Mouse (Mus musculus) neural tube, embryonic 13.5 days (tissue): ENCODE results near the gene Khk. TPM values are rescaled to one million over a fixed set of nuclear protein-coding genes. Genes with fewer than 3 reads are reported as not detected.
A peak's percentile ranks its signal among the peaks of the same experiment; 100 is the strongest.

ENCODE experiments used
- ATAC-seq: fragments of 200-750 bp; cut with Nextera tagmentation; 2 replicates; pipeline ENCODE4 v1.8.0; 2017; ENCODE audit warnings: low read depth, mild to moderate bottlenecking, moderate TSS enrichment, moderate library complexity
- H3K27ac ChIP-seq: fragments of 300-500 bp; sonication (generic); replicated peaks from 2 replicates; pipeline ENCODE4 v1.5.1; 2015; ENCODE audit warnings: moderate library complexity, mild to moderate bottlenecking, inconsistent platforms
- H3K27me3 ChIP-seq: fragments of 300-500 bp; sonication (generic); 2 replicates; pipeline ENCODE4 v1.6.1; 2015; ENCODE audit warnings: mild to moderate bottlenecking, inconsistent platforms
- H3K36me3 ChIP-seq: fragments of 300-500 bp; sonication (generic); 2 replicates; pipeline ENCODE4 v1.6.1; 2015; ENCODE audit warnings: mild to moderate bottlenecking, inconsistent platforms
- H3K4me1 ChIP-seq: fragments of 300-500 bp; sonication (generic); replicated peaks from 2 replicates; pipeline ENCODE4 v1.6.1; 2015; ENCODE audit warnings: inconsistent platforms
- H3K4me2 ChIP-seq: fragments of 300-500 bp; sonication (generic); 2 replicates; pipeline ENCODE4 v1.6.1; 2015; ENCODE audit warnings: inconsistent platforms, mild to moderate bottlenecking, moderate library complexity
- H3K4me3 ChIP-seq: fragments of 300-500 bp; sonication (generic); 2 replicates; pipeline ENCODE4 v1.5.1; 2015; ENCODE audit warnings: mild to moderate bottlenecking, inconsistent platforms
- H3K9ac ChIP-seq: fragments of 300-500 bp; sonication (generic); 2 replicates; pipeline ENCODE4 v1.6.1; 2015; ENCODE audit warnings: moderate library complexity, mild to moderate bottlenecking, inconsistent platforms
- H3K9me3 ChIP-seq: fragments of 300-500 bp; sonication (generic); 2 replicates; pipeline ENCODE4 v1.6.1; 2016; ENCODE audit warnings: inconsistent platforms
- WGBS: fragments of 180-500 bp; shearing (Covaris S2); methylation state at CpG from one replicate; pipeline ENCODE4 v1.1.7; 2015; 5-methylcytosine and 5-hydroxymethylcytosine counted together
- polyA plus RNA-seq: library from polyadenylated mRNA; unstranded; fragments of >200 nt; fragmentation: Nextera tagmentation; extraction: Ambion mirVana; gene quantifications from 2 replicates; pipeline ENCODE4 v1.2.1, GENCODE M21; 2015

The Khk gene
- polyA plus RNA-seq, 1 experiment from 2014 or later: 11.4 TPM

GRCm38 (mm10) chr5:30889088-30889754 is 32.0 kb upstream of the Khk start:
- Histone ChIP-seq H3K4me2 (peak overlapping the region; percentile 77), H3K27me3 (no peaks in the 10 kb centered on the region), H3K9me3 (no peaks in the 10 kb centered on the region), H3K9ac (peak overlapping the region; percentile 91), H3K36me3 (peaks cover 37% of the 10 kb centered on the region), H3K4me3 (peak overlapping the region; percentile 84), H3K27ac (peak overlapping the region; percentile 98), H3K4me1 (peaks cover 25% of the 10 kb centered on the region)
- peak; percentile 13 for ATAC-seq
- WGBS: under 1% methylated on average over 42 of the region's 42 CpGs

DNA sequence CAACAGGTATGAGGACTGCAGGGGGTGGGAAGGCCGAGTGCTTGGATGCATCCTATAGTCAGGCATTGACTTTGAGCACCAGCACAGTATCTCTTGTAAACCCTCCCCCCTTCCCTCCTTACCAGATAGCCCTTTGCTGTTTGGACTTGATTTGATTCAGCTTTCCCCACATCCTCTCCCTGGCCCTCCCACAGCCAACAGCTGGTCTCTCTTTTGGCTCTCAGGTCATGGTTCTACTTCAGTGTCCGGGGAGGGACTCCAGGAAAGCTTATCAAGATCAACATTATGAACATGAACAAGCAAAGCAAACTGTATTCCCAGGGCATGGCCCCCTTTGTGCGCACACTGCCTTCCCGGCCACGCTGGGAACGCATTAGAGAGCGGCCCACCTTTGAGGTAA is 30.9 kb upstream of the Khk start:
- no peak for ATAC-seq
- H3K36me3 ChIP-seq: peaks cover 49% of the 10 kb centered on the region
- peak overlapping the region; percentile 91 for H3K9ac ChIP-seq
- H3K4me1 ChIP-seq: peaks cover 25% of the 10 kb centered on the region
- H3K4me2 ChIP-seq: peak overlapping the region; percentile 77
- no peaks in the 10 kb centered on the region for H3K9me3 ChIP-seq
- H3K27ac ChIP-seq: no peak overlapping the region
- H3K27me3 ChIP-seq: no peaks in the 10 kb centered on the region
- peak overlapping the region; percentile 84 for H3K4me3 ChIP-seq
- WGBS: 84% methylated on average over 7 of the region's 7 CpGs

GRCm38 (mm10) chr5:30901860-30902259 is 19.4 kb upstream of the Khk start:
- Histone ChIP-seq H3K27me3 (no peaks in the 10 kb centered on the region), H3K9me3 (no peaks in the 10 kb centered on the region), H3K4me3 (no peak overlapping the region), H3K4me2 (no peak overlapping the region), H3K27ac (no peak overlapping the region), H3K4me1 (peaks cover 18% of the 10 kb centered on the region), H3K36me3 (peaks cover 78% of the 10 kb centered on the region), H3K9ac (no peak overlapping the region)
- ATAC-seq: no peak
- 90% methylated on average over 5 of the region's 5 CpGs for WGBS

DNA sequence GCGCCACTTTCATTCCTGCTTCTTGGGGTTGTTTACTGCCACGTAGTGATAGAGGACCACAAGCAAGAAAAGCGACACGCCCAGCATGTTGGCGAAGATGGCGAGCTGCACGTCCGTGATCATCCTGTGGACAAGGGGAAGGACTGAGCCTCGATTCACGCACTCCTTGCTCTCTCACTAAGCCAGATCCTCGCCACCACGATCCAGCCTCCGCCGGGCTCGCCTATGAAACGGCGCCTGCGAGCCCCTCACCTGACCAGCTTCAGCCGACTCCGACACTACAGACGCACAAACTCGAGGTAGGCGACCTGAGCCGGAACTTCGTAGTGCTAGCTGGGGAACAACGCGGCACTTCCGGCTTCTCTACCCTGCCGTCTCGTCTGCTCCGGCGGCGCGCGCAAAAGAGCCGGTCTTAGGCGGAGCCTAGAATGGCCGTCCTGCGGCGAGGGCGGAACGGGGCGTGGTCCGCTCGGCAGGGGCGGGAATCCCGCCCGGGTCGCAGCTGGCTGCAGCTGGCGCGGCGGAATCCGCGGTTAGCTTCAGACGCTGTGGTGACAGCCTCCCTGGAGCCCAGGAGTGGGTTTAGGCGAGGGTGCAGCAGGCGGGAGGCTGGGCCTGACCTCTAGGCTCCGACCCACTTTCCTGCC is 13.7 kb upstream of the Khk start, which contains the start of gene Ost4:
Ost4 (minus strand) TSS at position 376 of the 647 bp plus-strand sequence.
- Histone ChIP-seq H3K9me3 (no peaks in the 10 kb centered on the region), H3K4me2 (peak within 1 kb of the TSS; percentile 98), H3K9ac (peak within 1 kb of the TSS; percentile 81), H3K27ac (peak within 1 kb of the TSS; percentile 87), H3K27me3 (no peaks in the 10 kb centered on the region), H3K4me3 (peak within 1 kb of the TSS; percentile 79), H3K36me3 (peaks cover 37% of the 10 kb centered on the region), H3K4me1 (peaks cover 39% of the 10 kb centered on the region)
- under 1% methylated on average over 58 of the region's 58 CpGs for WGBS
- ATAC-seq: peak; percentile 95

GRCm38 (mm10) chr5:30908426-30909299 is 12.6 kb upstream of the Khk start:
- H3K4me3 ChIP-seq: peak overlapping the region; percentile 79
- ATAC-seq: no peak; the same call in 1 of the 2 replicates
- peaks cover 50% of the 10 kb centered on the region for H3K4me1 ChIP-seq
- peak overlapping the region; percentile 81 for H3K9ac ChIP-seq
- H3K36me3 ChIP-seq: peaks cover 26% of the 10 kb centered on the region
- peak overlapping the region; percentile 87 for H3K27ac ChIP-seq
- H3K4me2 ChIP-seq: peak overlapping the region; percentile 98
- no peaks in the 10 kb centered on the region for H3K9me3 ChIP-seq
- 47% methylated on average over 13 of the region's 13 CpGs for WGBS
- no peaks in the 10 kb centered on the region for H3K27me3 ChIP-seq

DNA sequence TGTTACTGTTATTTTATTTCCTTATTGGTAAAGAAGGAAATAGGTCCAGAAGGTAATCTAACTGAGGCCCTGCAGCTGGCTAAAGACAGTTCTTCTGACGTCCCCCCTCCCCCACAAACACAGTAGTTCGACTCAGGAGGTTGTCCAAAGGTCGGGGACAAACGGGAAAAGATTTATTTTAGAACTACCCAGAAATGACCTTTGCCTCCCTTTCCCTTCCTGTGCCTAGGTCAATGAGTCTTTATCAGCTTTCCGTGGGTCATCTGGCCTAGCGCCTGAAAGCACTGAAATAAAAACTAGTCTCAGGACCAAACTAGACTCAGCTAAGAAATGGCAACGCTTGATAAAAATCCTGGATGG is 12.0 kb upstream of the Khk start:
- Histone ChIP-seq H3K9ac (0 out of 2 replicates have a peak overlapping the region, but pooled peaks have one; percentile 22), H3K4me2 (no peak overlapping the region), H3K27ac (peak overlapping the region; percentile 87; the same call in 1 of the 2 replicates), H3K36me3 (peaks cover 20% of the 10 kb centered on the region), H3K4me3 (no peak overlapping the region), H3K27me3 (no peaks in the 10 kb centered on the region), H3K4me1 (peaks cover 57% of the 10 kb centered on the region), H3K9me3 (no peaks in the 10 kb centered on the region)
- 40% methylated on average over 7 of the region's 7 CpGs for WGBS
- ATAC-seq: no peak

GRCm38 (mm10) chr5:30909863-30910262 is 11.4 kb upstream of the Khk start:
- peaks cover 62% of the 10 kb centered on the region for H3K4me1 ChIP-seq
- WGBS: 83% methylated on average over 7 of the region's 7 CpGs
- no peak overlapping the region for H3K9ac ChIP-seq
- no peak overlapping the region for H3K4me3 ChIP-seq
- H3K9me3 ChIP-seq: no peaks in the 10 kb centered on the region
- ATAC-seq: no peak
- H3K36me3 ChIP-seq: peaks cover 14% of the 10 kb centered on the region
- no peaks in the 10 kb centered on the region for H3K27me3 ChIP-seq
- no peak overlapping the region for H3K27ac ChIP-seq
- H3K4me2 ChIP-seq: no peak overlapping the region

DNA sequence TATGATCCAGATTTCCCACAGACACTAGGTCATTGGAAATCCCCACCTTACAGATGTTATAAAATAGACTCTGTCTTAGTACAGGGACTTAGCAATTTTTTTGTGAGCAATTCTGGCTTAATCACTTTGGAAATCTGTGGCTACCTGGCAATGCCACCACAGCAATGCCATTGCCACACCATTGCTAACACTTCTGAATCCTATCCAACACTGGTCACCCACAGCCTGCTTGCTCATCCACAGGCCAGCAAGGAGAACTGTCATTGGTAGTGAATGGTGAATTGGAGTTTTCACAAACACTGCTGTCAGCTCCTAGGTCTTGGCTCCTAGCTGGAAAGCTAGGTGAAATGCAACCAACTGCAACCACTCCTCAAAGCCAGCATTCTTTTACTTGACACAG is 10.8 kb upstream of the Khk start:
- Histone ChIP-seq H3K9me3 (no peaks in the 10 kb centered on the region), H3K27me3 (no peaks in the 10 kb centered on the region), H3K4me3 (no peak overlapping the region), H3K27ac (no peak overlapping the region), H3K36me3 (peaks cover 8% of the 10 kb centered on the region), H3K9ac (no peak overlapping the region), H3K4me2 (no peak overlapping the region), H3K4me1 (peaks cover 65% of the 10 kb centered on the region)
- no peak for ATAC-seq

DNA sequence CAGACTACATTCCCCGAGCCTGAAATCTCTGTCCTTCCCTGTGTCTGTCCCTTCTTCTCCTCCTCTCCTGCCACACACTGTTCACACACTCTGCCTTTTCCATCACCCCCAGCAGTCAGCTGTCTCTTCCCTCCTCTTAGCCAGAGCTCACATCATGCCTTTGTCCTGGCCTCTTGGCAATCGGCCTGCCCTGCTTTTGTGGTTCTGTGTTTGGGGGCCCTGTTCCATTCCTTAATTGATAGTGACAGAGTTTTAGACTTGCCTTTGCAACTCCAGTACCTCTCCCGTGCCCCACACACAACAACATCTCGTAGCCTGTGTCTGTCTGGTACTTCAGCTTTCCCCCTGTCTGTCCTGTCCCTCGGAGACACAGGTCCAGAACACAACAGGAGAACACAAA is 9.1 kb upstream of the Khk start:
- Histone ChIP-seq H3K36me3 (no peaks in the 10 kb centered on the region), H3K4me1 (peaks cover 57% of the 10 kb centered on the region), H3K27ac (peak overlapping the region; percentile 83), H3K4me2 (no peak overlapping the region), H3K9me3 (no peaks in the 10 kb centered on the region), H3K9ac (no peak overlapping the region), H3K27me3 (no peaks in the 10 kb centered on the region), H3K4me3 (no peak overlapping the region)
- 61% methylated on average over 5 of the region's 5 CpGs for WGBS
- ATAC-seq: no peak

DNA sequence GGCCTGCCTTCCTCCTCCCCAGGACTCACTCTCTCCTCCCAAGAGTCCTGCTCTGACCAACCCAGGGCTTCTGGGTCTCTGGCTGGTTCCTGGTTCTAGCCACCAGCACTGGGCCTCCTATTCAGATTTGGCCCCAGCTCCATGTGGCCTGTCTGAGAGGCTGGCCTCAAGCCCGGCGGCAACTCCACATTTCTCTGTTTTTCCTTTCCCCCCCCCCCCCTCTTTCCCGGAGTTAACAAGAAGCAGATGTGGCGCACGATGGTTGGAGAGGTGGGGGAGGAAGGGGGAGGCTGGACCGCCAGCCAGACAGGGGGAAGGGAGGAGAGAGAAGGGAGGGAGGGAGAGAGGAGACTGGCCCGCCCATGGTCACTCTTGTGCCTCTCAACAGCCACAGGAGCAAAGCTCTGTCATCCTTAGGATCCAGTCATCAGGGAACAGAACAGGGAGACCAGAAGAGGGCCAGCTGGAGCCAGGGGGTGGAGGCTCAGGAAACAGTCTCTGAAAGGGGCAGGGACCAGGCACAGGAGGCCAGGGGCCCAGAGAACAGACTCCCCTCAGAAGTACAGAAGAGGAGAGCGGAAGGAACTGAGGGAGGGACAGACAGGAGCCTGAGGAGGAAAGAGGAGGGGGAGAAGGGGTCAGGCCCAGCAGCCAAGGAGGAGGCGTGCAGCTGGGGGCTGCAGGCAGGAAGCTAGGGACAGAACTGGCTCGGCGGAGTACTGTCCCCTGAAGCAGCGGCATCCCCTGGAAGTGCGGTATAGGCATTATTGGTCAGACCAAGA is 8.0 kb upstream of the Khk start, which contains the start of gene Emilin1:
Emilin1 (plus strand) TSS at position 343 of the 782 bp plus-strand sequence.
- H3K4me3 ChIP-seq: peak within 1 kb of the TSS; percentile 35
- H3K36me3 ChIP-seq: no peaks in the 10 kb centered on the region
- peak within 1 kb of the TSS; percentile 46 for H3K4me2 ChIP-seq
- H3K4me1 ChIP-seq: peaks cover 52% of the 10 kb centered on the region
- H3K27ac ChIP-seq: peak within 1 kb of the TSS; percentile 83
- peak within 1 kb of the TSS; percentile 63 for H3K9ac ChIP-seq
- H3K9me3 ChIP-seq: no peaks in the 10 kb centered on the region
- ATAC-seq: no peak
- WGBS: 27% methylated on average over 13 of the region's 13 CpGs
- no peaks in the 10 kb centered on the region for H3K27me3 ChIP-seq

DNA sequence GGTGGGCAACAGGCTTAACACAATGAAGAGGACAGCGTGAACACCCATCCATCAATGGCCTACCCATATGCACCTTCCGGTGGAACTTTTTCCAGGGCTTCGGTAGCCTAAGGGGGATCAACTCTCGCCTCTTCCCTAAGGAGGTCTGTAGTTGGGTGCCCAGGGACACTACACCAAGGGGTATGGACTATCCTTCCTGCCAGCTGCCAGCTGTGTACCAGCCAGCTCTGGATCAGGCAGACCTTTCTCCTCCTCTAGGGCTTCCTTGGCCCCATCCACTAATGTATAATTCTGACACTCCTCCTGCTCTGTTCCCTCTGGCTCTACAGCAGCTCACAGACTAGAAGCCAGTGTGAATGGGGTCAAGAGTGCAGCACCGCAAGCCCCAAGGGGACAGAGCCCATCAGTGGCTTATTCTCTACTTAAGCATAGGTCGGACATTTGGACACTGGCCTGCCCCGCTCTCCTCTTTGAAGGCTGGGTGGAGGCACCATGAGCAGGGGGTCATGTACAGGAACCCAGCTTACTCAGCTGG is 7.1 kb upstream of the Khk start:
- Histone ChIP-seq H3K9ac (peak overlapping the region; percentile 63), H3K27ac (peak overlapping the region; percentile 83), H3K4me1 (peaks cover 43% of the 10 kb centered on the region), H3K9me3 (no peaks in the 10 kb centered on the region), H3K27me3 (no peaks in the 10 kb centered on the region), H3K4me2 (peak overlapping the region; percentile 46), H3K36me3 (no peaks in the 10 kb centered on the region), H3K4me3 (peak overlapping the region; percentile 35)
- no peak for ATAC-seq
- 77% methylated on average over 7 of the region's 7 CpGs for WGBS
